Comparison of ENCODE assay signal across 12 mouse cellular contexts in genomic region chr12:28816681-28817426, GRCm38 (mm10).
DNase-seq lines count a peak whose midpoint lies in the region; ATAC-seq and TF ChIP-seq lines count a peak whose summit lies in the region.
"Had no signal": no experiment of that assay in that cellular context is flagged by ENCODE, and none has a peak within 500 bp of the region (broad histone marks: within the 10 kb centered on the region; RNA-seq: fewer than 3 reads in every experiment).

No protein-coding gene starts in this region.

- H3K27me3 ChIP-seq in heart, embryonic 10.5 days (ENCODE audit: insufficient read depth, poor library complexity, severe bottlenecking) = no peaks in the 10 kb centered on the region
- H3K27me3 ChIP-seq in E14TG2a.4 (ENCODE audit: insufficient read depth, low read length) = no peaks in the 10 kb centered on the region
- no peaks in the 10 kb centered on the region; the same call in 1 of the 2 replicates for H3K27me3 ChIP-seq in forebrain, embryonic 16.5 days (replicated peaks; ENCODE audit: control insufficient read depth, insufficient read depth, low read length)
- H3K27me3 ChIP-seq in midbrain, embryonic 11.5 days (ENCODE audit: control insufficient read depth, insufficient read depth, low read length) = no peaks in the 10 kb centered on the region
- H3K27me3 ChIP-seq: Patski had no signal

- no peak for DNase-seq in heart, embryonic 10.5 days (ENCODE audit: low spot score)
- DNase-seq in heart, adult 9 months (ENCODE audit: low spot score in 2 of 2) = no peak
- peak; percentile 95 for DNase-seq in midbrain, embryonic 11.5 days (ENCODE audit: low spot score, missing footprints)
- DNase-seq in layer of hippocampus, adult 18-20 months (ENCODE audit: low spot score in 2 of 2) = no peak
- DNase-seq in left cerebral cortex, postnatal 14 days (ENCODE audit: low spot score in 2 of 2) = no peak
- DNase-seq: gastrocnemius, postnatal 36 days; kidney, adult 8-10 months; lung, postnatal 36 days had no signal

- peak; percentile 37 for ATAC-seq in forebrain, embryonic 16.5 days
- ATAC-seq in midbrain, embryonic 11.5 days (ENCODE audit: low FRiP score) = peak; percentile 78
- ATAC-seq in granulocyte monocyte progenitor cell, adult 5-6 weeks (replicated peaks; ENCODE audit: poor library complexity, severe bottlenecking) = no peak
- ATAC-seq: Patski had no signal

- intact Hi-C loops in left cerebral cortex, postnatal 14 days (cut with DNase I) = no loop called here

- peaks cover 23% of the 10 kb centered on the region for H3K4me1 ChIP-seq in heart, embryonic 10.5 days
- H3K4me1 ChIP-seq in E14TG2a.4 (replicated peaks; ENCODE audit: low read depth, low read length) = peaks cover 45% of the 10 kb centered on the region
- H3K4me1 ChIP-seq in forebrain, embryonic 16.5 days (replicated peaks; ENCODE audit: control insufficient read depth, insufficient read depth, low read length) = peaks cover 31% of the 10 kb centered on the region
- H3K4me1 ChIP-seq in midbrain, embryonic 11.5 days (ENCODE audit: control insufficient read depth, insufficient read depth, low read length) = peaks cover 31% of the 10 kb centered on the region

- peak overlapping the region; percentile 29; the same call in 1 of the 2 replicates for H3K27ac ChIP-seq in heart, embryonic 10.5 days
- H3K27ac ChIP-seq in forebrain, embryonic 16.5 days (ENCODE audit: low read length) = peak overlapping the region; percentile 88
- peak overlapping the region; percentile 86 for H3K27ac ChIP-seq in midbrain, embryonic 11.5 days (ENCODE audit: low read depth, low read length)

- H3K4me3 ChIP-seq in heart, embryonic 10.5 days = no peak overlapping the region
- H3K4me3 ChIP-seq in E14TG2a.4 (replicated peaks; ENCODE audit: low read length) = peak overlapping the region; percentile 17; the same call in 1 of the 2 replicates
- H3K4me3 ChIP-seq in forebrain, embryonic 16.5 days (replicated peaks; ENCODE audit: low read length) = no peak overlapping the region
- H3K4me3 ChIP-seq in midbrain, embryonic 11.5 days (ENCODE audit: low read depth, low read length) = no peak overlapping the region

- H3K9me3 ChIP-seq in heart, embryonic 10.5 days = no peaks in the 10 kb centered on the region
- peaks cover 19% of the 10 kb centered on the region for H3K9me3 ChIP-seq in E14TG2a.4 (ENCODE audit: low read length)
- H3K9me3 ChIP-seq in forebrain, embryonic 16.5 days (ENCODE audit: control insufficient read depth, low read length) = no peaks in the 10 kb centered on the region
- no peaks in the 10 kb centered on the region for H3K9me3 ChIP-seq in midbrain, embryonic 11.5 days (ENCODE audit: control insufficient read depth, low read length)

- H3K4me2 ChIP-seq in forebrain, embryonic 16.5 days (ENCODE audit: low read length) = 0 out of 2 replicates have a peak overlapping the region, but pooled peaks have one; percentile 4
- peak overlapping the region; percentile 25; the same call in 1 of the 2 replicates for H3K4me2 ChIP-seq in midbrain, embryonic 11.5 days

- H3K36me3 ChIP-seq in heart, embryonic 10.5 days = no peaks in the 10 kb centered on the region
- peaks cover 7% of the 10 kb centered on the region; the same call in 1 of the 2 replicates for H3K36me3 ChIP-seq in E14TG2a.4 (ENCODE audit: insufficient read depth, low read length)
- no peaks in the 10 kb centered on the region for H3K36me3 ChIP-seq in forebrain, embryonic 16.5 days (ENCODE audit: control insufficient read depth, insufficient read depth)
- no peaks in the 10 kb centered on the region for H3K36me3 ChIP-seq in midbrain, embryonic 11.5 days (ENCODE audit: control insufficient read depth, insufficient read depth, low read length)

- 29% methylated on average over 9 of the region's 9 CpGs for WGBS in heart, embryonic 10.5 days
- 7% methylated on average over 9 of the region's 9 CpGs for WGBS in forebrain, embryonic 16.5 days
- WGBS in midbrain, embryonic 11.5 days = 11% methylated on average over 9 of the region's 9 CpGs

- no peak for TF ChIP-seq CTCF in E14TG2a.4 (conservative IDR thresholded peaks at IDR 0.05; ENCODE audit: low read length)

- H3K9ac ChIP-seq in forebrain, embryonic 16.5 days (replicated peaks; ENCODE audit: low read depth, low read length) = no peak overlapping the region
- peak overlapping the region; percentile 47; the same call in 1 of the 2 replicates for H3K9ac ChIP-seq in midbrain, embryonic 11.5 days (ENCODE audit: low read length)

Comparison
In these comparisons a context has a peak if more than half of its experiments do, and no peak if none do; other contexts are left out.
1. H3K27ac ChIP-seq: peak in every context shown above with its lines; median percentile 88 in forebrain, embryonic 16.5 days; 86 in midbrain, embryonic 11.5 days; 29 in heart, embryonic 10.5 days.